Mouse (Mus musculus) liver, embryonic 14.5 days (tissue): ENCODE results near the gene Atp5g1.

Experiments
- CTCF ChIP-seq: IDR thresholded peaks from 2 replicates; pipeline ENCODE4 v1.5.1; 2016; ENCODE audit warnings: antibody characterized with exemption, low read depth, control low read depth
- EP300 ChIP-seq: IDR thresholded peaks from 2 replicates; pipeline ENCODE4 v1.6.1; 2016; ENCODE audit warnings: antibody characterized with exemption, low read depth

GRCm38 (mm10) chr11:96091073-96091472, 15.6 kb upstream of the Atp5g1 start:
- TF ChIP-seq CTCF (peak; percentile 56), EP300 (no peak)
